Mouse (Mus musculus) ES-E14 (cell line): ENCODE results near the gene Gata2.

Source experiments
- CHD2 ChIP-seq: IDR thresholded peaks from 2 replicates; pipeline ENCODE4 v1.6.1; 2014; ENCODE audit warnings: mild to moderate bottlenecking, low read depth, low read length, inconsistent platforms
- HCFC1 ChIP-seq: IDR thresholded peaks from 2 replicates; pipeline ENCODE4 v1.6.1; 2012; ENCODE audit warnings: low read length, inconsistent platforms, borderline replicate concordance; ENCODE audit not compliant: insufficient read depth
- MAFK ChIP-seq: IDR thresholded peaks from 2 replicates; pipeline ENCODE4 v1.6.1; 2014; ENCODE audit warnings: mild to moderate bottlenecking, low read depth, low read length, inconsistent platforms; ENCODE audit not compliant: insufficient read depth
- ZC3H11A ChIP-seq: IDR thresholded peaks from 2 replicates; pipeline ENCODE4 v1.6.1; 2012; ENCODE audit warnings: low read depth, mild to moderate bottlenecking, inconsistent platforms, low read length, borderline replicate concordance
- ZNF384 ChIP-seq: IDR thresholded peaks from 2 replicates; pipeline ENCODE4 v1.6.1; 2012; ENCODE audit warnings: low read depth, low read length, inconsistent platforms

- TF ChIP-seq HCFC1 (no peak), MAFK (no peak), ZNF384 (no peak), ZC3H11A (no peak), CHD2 (no peak)
Observed at GRCm38 (mm10) chr6:88207403-88208033, 13.8 kb downstream of the Gata2 start.
